Mouse (Mus musculus): Measurements from ENCODE around the gene Dcaf5.

Gene Dcaf5

GRCm38 (mm10) chr12:80330819-80331218 is 105.6 kb downstream of the Dcaf5 start:
- no peak for DNase-seq

GRCm38 (mm10) chr12:80329641-80330040 is 106.8 kb downstream of the Dcaf5 start:
- DNase-seq, result no peak

GRCm38 (mm10) chr12:80326047-80326446 is 110.4 kb downstream of the Dcaf5 start:
- DNase-seq, result no peak

GRCm38 (mm10) chr12:80324785-80325131 is 111.6 kb downstream of the Dcaf5 start:
- no peak for DNase-seq

- no peak for DNase-seq
Observed at GRCm38 (mm10) chr12:80324051-80324784, 112.2 kb downstream of the Dcaf5 start.

GRCm38 (mm10) chr12:80323371-80324050 is 112.9 kb downstream of the Dcaf5 start:
- DNase-seq, result no peak

- DNase-seq, result no peak
Observed at GRCm38 (mm10) chr12:80322494-80322893, 113.9 kb downstream of the Dcaf5 start.

DNA sequence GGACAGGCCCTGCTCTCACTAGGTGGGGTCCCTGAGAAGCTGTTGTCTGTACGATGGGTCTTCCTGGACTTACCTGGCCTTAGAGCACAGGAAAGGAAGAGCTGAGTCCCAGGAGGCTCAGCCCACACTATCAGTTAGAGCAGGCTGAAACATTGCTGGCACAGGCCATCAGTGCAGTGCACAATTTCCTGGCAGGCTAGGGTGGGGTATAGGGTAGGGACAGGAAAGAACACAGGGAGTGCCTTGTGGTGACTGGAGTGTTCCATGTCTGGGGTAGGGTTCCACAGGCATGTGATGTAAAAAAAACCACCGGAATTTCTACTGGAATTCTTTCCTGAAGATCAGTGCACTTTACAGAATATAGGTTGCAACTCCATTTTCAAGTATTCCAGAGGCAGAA is 117.3 kb downstream of the Dcaf5 start:
- no peak for DNase-seq

DNA sequence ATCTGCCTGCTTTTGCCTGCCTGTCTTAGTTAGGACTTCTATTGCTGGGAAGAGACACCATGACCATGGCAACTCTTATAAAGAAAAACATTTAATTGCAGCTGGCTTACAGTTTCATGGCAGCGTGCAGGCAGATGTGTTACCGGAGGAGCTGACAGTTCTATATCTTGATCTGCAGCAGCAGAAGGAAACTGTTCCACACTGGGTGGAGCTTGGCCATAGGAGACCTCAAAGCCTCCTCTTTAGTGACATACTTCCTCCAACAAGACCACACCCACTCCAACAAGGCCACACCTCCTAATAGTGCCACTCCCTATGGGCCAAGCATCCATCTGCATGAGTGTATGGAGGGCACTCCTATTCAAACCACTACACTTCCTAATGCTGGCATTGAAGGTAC is 121.1 kb downstream of the Dcaf5 start:
- no peak for DNase-seq

DNA sequence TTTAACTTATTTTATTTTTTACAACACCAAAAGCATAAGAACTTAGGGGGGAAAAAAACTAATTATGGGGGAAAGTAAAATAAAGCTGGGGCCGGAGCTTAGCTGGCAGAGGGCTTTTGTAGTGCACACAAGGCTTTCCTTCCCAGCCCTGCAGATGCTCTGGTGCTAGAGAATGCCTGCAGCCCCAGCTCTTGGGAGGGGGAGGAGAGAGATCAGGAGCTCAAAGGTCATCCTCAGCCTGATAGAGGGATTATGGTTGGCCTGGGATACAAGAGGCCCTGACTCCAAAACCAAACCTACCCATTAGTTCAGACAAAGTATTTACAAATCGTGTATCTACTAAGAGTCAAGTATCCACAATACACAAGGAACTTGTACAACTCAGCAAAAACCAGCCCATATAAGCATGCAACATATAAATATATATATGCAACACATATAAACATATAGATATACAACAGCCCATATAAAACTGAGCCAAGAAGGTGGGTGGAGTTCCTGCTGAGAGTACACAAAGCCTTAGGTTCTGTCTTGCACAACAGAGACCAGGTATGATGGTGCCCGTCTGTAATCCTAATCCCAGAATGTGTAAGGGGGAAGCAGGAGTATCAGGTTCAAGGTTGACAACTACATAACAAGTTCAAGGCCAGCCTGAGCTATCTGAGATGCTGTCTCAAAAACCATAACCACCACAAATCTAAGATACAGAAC is 124.3 kb downstream of the Dcaf5 start:
- no peak for DNase-seq

DNA sequence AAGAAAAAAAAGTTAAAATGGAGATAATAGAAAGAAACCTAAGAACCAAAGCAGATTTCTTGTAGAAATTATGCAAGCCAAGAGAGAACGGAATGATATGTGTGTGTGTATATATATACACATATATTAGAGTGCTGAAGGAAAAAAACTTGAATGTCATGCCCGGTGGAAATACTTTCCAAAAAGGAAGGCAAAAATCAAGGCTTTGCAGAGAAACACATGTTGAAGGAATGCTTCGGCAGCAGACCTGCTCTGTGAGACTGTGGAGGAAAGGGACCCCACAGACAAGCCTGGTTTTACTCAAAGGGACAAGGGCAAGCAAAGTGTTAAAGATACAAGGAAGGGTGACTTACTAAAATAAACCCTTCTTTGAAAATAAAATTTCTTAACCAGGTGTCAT is 128.8 kb downstream of the Dcaf5 start:
- no peak for DNase-seq

DNA sequence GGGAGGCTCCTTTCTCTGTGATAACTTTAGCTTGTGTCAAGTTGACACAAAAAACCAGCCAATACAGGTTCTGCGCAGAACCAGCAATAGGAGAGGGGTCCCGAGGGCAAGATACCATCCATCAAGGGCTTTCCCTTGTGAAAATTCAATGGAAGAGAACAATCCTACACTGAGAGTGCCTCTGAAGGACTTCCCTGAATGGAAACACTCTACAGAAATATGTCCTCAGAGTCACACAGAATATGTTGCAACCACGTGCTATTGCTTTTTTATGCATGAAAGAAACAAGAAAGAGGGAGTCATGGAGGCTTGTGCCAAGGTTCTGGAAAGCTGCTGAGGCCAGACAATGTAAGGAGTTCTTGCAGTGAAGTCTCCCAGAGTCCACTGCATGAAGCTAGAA is 131.9 kb downstream of the Dcaf5 start:
- no peak for DNase-seq

- no peak for DNase-seq
Observed at GRCm38 (mm10) chr12:80300833-80301456, 135.5 kb downstream of the Dcaf5 start.

GRCm38 (mm10) chr12:80298714-80299113 is 137.7 kb downstream of the Dcaf5 start:
- DNase-seq, result no peak

DNA sequence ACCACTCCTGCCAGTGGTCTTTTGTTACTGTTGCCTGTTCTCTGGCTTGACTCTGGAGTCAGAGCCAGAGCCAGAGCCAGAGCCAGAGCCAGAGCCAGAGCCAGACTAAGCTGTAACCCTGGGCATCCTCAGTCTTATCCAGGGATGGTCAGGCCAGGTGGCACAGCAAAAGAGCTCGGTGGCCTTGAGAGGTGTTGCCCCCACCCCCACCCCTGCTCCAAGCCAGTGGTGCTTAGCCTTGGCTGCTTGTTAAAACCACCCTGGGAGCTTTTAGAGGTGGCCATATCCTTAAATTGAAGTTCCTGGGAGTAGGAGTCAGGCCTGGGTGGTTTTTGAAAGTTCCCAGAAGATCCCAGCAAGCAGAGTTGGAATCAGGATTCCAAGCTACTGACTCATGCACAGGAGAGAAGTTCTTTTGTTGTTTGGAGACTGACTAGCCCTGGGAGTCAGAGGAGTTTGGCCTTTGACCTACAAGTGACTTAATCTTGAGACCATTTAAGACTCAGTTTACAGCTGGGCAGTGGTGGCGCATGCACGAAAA is 144.4 kb downstream of the Dcaf5 start:
- DNase-seq, result no peak

DNA sequence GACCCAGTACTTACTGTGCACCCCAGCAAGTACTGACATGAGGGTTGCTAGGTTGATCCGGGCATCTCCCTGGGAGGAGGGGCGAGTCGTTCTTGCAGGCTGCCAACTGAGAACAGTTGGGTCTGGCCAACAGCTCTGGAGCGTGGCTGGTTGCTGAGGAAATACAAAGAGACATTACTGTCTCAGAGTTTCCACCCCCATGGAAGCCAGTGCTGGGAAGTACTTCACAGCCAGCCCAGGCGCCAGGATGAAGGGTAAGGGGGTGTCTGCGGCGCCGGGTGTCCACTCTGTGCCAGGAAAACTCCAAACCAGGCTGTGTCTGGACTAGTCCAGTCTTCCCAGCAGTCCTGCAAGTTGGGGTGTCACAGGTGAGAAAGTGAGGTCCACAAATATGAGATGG is 145.4 kb downstream of the Dcaf5 start:
- no peak for DNase-seq

- no peak for DNase-seq
Observed at GRCm38 (mm10) chr12:80290483-80290882, 145.9 kb downstream of the Dcaf5 start.

DNA sequence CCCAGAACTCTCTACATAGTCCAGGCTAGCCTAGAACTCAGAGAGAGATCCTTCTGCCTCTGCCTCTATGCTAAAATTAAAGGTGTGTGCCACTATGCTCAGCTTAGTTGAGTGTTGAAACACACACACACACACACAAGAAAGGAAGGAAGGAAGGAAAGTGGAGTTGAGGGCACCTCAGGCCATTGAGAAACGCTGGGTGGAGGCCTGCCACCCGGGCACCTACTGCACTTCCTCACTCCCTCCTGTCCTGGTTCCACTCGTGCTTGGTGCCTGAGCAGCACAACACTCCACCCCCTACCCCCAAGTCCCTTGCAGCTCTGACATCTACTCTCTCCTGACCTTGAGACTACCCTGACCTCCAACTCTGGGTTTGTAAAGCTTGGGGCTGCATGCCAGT is 146.7 kb downstream of the Dcaf5 start:
- no peak for DNase-seq

GRCm38 (mm10) chr12:80285890-80286289 is 150.5 kb downstream of the Dcaf5 start:
- no peak for DNase-seq

Data from spleen, adult 18-20 months (tissue).